Mouse (Mus musculus): ENCODE measurements at regions not wholly inside any gene's neighbourhood (a gene's known extent, or its start where the extent isn't known, plus 50 kb on each side); places are given as distances from the start of the nearest gene placed in this dataset.

DNA sequence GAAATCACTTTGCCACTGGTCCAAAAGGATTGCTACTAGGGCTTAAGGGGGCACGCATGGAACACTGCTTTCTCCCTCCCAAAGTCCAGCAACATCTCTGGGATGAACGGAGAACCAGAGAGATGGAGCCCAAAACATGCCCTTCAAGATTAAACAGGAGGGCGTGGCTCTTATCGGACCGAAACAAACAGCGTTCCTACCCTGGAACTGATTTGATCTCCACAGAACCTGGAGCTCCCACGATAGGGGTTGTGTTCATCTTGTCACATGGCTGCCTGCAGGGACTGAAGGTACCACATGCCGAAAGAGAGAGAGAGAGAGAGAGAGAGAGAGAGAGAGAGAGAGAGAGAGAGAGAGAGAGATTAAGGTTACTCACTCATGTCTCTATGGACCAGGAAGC is 120.7 kb downstream of the Gm4791 start:
- no peak for TF ChIP-seq CTCF (conservative IDR thresholded peaks at IDR 0.05; ENCODE audit: low read length)
- no peak for TF ChIP-seq NANOG (IDR thresholded peaks at IDR 0.05; ENCODE audit: borderline replicate concordance, low read length)
- no peak for TF ChIP-seq POU5F1 (IDR thresholded peaks at IDR 0.05; ENCODE audit: borderline replicate concordance, low read length)

Data from E14TG2a.4 (cell line).